ENCODE assay signal across 18 mouse cellular contexts in the genomic region with DNA sequence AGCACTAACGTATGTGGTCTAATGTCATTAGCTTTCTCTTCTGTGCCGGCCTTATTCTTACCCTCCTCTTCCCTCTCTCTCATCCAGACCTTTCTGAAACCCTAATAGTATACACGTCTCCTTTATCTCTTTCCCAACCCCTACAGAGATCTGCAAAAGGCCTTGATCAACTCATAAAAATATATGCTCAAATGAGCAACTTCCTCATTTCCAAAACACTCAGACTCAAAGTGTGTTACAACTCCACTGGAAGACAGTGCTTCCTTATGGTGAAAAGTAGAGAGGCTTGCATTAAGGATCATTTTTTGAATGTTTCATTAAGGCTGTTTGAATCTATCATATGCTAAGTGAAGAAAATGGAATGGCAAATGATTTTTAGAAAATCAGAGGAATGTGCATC.
"Had no signal": no experiment of that assay in that cellular context is flagged by ENCODE, and none has a peak within 500 bp of the region (broad histone marks: within the 10 kb centered on the region; RNA-seq: fewer than 3 reads in every experiment).

No protein-coding gene starts in this region.

- H3K27ac ChIP-seq: heart, embryonic 10.5 days; heart, embryonic 13.5 days; heart, embryonic 15.5 days; hindbrain, embryonic 10.5 days; hindbrain, embryonic 12.5 days; hindbrain, embryonic 13.5 days; hindbrain, embryonic 14.5 days; hindbrain, embryonic 15.5 days; hindbrain, postnatal 0 days; intestine, embryonic 15.5 days; kidney, postnatal 0 days; layer of hippocampus, adult 2 months; left cerebral cortex, adult 2 months had no signal

- H3K27me3 ChIP-seq: heart, embryonic 12.5 days; heart, embryonic 13.5 days; heart, embryonic 15.5 days; hindbrain, embryonic 12.5 days; hindbrain, embryonic 13.5 days; hindbrain, embryonic 15.5 days; intestine, embryonic 15.5 days had no signal

- H3K4me1 ChIP-seq: heart, embryonic 10.5 days; heart, embryonic 12.5 days; heart, embryonic 13.5 days; heart, embryonic 15.5 days; hindbrain, embryonic 10.5 days; hindbrain, embryonic 12.5 days; hindbrain, embryonic 13.5 days; hindbrain, embryonic 15.5 days; intestine, embryonic 15.5 days had no signal

- H3K9ac ChIP-seq: heart, embryonic 12.5 days; heart, embryonic 13.5 days; heart, embryonic 15.5 days; hindbrain, embryonic 12.5 days; hindbrain, embryonic 13.5 days; hindbrain, embryonic 14.5 days; hindbrain, embryonic 15.5 days; intestine, embryonic 15.5 days had no signal

- H3K36me3 ChIP-seq: heart, embryonic 10.5 days; heart, embryonic 12.5 days; heart, embryonic 13.5 days; heart, embryonic 15.5 days; hindbrain, embryonic 10.5 days; hindbrain, embryonic 12.5 days; hindbrain, embryonic 13.5 days; hindbrain, embryonic 15.5 days; intestine, embryonic 15.5 days had no signal

- H3K4me3 ChIP-seq: heart, embryonic 10.5 days; heart, embryonic 12.5 days; heart, embryonic 13.5 days; heart, embryonic 15.5 days; hindbrain, embryonic 10.5 days; hindbrain, embryonic 12.5 days; hindbrain, embryonic 13.5 days; hindbrain, embryonic 15.5 days; intestine, embryonic 15.5 days; layer of hippocampus, adult 2 months; left cerebral cortex, adult 2 months had no signal

- H3K9me3 ChIP-seq: heart, embryonic 10.5 days; heart, embryonic 12.5 days; heart, embryonic 13.5 days; heart, embryonic 15.5 days; hindbrain, embryonic 10.5 days; hindbrain, embryonic 12.5 days; hindbrain, embryonic 13.5 days; hindbrain, embryonic 15.5 days; intestine, embryonic 15.5 days had no signal

- H3K4me2 ChIP-seq: heart, embryonic 11.5 days; heart, embryonic 12.5 days; heart, embryonic 13.5 days; heart, embryonic 15.5 days; hindbrain, embryonic 12.5 days; hindbrain, embryonic 13.5 days; hindbrain, embryonic 14.5 days; hindbrain, embryonic 15.5 days; intestine, embryonic 15.5 days had no signal

- ATAC-seq: hindbrain, embryonic 16.5 days; hindbrain, postnatal 0 days; intestine, embryonic 15.5 days; intestine, embryonic 16.5 days; intestine, postnatal 0 days had no signal
